Mouse (Mus musculus): Measurements from ENCODE around the gene Map3k4.
"Not testable (repeated sequence)": the region's sequence is repeated elsewhere in the genome, so short reads cannot be mapped to it uniquely, and the experiment has no call there.

Gene Map3k4

DNA sequence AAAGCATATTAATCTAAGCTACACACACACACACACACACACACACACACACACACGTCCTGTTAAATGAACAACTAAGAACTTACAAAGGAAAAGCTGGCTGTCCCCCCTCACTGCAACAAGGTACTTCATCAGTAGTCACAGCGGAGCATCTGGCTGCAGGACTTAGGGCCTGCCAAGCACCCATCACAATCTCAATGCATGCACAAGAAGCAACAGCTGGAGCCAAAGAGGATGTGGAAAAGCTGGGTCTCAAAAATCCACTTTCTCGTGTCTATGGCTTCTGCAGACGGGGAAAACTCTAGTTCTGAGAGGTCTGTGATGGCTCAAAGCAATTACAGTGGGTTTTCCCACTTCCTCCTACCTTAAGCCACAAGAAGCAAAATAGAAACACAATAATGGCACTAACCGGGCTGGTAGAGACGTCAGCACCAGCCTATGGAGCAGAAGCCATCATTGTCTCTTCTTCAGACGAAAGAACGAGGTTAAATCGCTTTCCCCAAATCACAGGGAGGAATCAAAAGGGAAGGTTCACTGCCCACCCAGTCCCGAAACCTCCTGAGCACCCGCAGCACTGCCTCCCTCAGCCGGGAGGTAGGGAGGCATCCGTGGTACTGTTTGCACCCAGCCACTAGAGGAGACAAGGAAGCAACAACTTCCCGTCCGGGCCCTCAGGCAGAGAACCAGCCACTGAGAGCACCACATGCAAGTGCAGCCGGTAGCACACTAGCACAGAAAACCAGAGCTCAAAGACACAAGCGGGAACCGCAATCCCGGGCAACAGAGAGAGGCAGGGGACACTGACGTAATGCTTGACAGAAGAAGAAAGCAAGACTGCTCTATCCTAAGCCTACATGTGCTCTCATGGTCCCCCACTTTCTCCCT lies 11.1 kb downstream of the Map3k4 start:
- DNase-seq (ENCODE audit: low read depth, low spot score): no peak

DNA sequence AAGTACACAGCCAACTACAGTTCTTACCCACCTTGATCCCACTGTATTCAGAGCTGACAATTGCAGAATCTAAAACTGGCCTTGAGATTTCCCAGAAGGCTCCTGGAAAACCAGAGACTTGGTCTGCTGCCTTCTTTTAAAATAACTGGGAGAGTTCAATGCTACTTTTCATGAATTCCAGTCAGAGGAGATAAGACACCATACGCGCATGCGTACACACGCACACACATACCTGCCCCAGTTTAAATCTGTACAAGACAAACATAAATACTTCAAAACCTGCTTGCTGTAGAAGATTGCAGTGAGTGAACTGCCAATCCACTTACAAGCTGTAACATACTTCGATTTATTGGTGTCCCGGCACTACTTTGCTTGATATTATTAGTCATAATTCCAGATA lies 13.9 kb downstream of the Map3k4 start:
- DNase-seq (ENCODE audit: low read depth, low spot score): no peak

DNA sequence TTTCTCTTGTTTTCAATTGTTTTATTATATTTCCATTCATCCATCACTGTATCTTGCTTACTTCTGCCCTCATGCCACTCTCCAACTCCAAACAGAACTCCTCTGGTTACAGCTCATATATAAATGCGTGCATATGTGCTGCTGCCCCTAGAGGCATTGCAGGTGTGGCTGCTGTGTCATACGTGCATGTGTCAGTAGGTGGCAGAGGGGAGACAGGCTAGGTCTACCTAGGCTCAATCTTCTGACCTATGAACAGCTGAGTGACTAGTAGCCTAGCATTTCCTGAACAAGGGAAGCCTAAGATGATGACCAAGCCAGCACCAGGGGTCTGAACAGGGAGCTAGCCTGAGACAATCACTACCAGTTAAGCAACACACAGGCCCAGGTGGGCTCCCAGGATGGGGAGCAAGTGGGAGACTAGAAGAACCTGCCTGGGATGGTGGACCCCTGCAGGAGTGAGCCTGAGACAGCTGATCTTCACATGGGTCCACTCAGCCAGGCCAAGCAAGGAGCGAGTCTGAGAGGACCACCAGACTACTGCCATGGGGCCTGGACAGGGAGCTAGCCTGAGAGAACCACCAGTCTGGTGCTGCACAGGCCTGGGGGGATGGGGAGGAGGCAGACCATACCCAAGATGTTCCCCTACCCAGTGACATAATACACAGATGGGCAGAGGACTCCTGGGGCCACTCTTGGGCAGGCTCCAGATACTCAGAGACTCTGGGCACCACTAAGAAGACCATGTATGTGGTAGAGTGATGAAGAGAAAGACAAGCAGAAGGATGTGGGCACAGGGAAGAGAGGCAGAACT lies 17.5 kb downstream of the Map3k4 start:
- no peak for DNase-seq (ENCODE audit: low read depth, low spot score)

DNA sequence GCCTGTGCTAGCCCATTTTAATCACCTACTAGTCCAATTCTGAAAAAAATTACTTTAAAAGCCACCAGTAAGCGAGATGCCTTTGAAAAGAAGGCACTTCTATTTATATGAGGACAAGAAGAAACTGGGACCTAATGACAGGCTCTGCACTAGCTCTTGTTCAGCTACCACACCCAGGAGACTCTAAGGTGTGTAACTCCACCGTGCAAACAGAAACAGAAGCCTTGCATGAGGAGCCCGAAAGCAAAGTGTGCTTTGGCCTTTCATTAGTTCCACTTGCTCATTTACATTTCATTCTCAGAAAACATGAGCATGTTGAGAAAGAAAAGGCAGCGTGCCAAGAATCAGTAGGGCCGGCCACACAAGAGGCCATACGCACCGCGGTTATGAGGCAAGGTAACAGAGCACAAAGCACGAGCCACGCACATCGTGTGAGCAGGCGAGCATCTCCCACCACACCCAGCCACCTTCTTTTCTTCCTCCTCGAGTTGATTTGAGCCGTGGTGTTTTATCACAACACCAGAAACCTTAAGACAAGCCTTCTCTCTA lies 18.4 kb downstream of the Map3k4 start:
- no peak for DNase-seq (ENCODE audit: low read depth, low spot score)

DNA sequence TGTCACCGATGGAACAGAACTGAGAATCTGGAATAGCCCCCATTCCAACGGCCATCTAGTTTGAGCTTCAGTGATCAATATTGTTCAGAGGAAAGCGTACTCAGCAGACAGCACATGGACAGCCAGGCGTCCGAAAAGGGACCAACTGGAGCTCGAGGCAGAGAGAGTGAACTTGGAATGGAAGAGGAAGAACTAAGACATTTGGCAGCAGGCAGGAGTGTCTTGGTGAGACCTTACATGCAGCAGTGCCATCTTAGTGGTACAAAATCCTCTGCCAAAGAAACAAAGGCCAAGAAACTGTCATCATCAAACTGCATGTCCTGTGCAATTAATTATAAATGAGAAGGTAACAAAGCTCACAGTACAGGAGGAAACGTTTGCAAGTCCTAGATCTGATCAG lies 19.2 kb downstream of the Map3k4 start:
- DNase-seq (ENCODE audit: low read depth, low spot score): no peak

DNA sequence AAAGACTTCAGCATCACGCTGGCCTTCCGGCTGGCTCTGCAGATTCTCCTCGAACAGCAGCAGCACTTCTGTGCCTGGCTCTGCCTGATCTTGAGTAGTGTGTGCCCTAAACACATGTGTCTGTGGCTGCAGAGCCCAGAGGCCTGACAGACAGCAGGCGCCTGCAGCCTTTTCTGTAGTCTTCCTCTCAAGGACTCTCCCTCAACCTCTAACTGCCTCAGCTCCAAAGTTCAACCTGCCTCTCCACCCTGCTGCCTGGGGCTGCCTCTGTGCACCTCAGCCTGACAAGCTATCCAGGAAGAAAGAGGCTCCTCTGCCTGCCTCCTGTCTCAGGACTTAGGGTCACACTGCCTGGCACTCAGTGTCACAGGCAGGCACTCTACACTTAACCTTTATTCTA lies 20.6 kb downstream of the Map3k4 start:
- no peak for DNase-seq (ENCODE audit: low read depth, low spot score)

DNA sequence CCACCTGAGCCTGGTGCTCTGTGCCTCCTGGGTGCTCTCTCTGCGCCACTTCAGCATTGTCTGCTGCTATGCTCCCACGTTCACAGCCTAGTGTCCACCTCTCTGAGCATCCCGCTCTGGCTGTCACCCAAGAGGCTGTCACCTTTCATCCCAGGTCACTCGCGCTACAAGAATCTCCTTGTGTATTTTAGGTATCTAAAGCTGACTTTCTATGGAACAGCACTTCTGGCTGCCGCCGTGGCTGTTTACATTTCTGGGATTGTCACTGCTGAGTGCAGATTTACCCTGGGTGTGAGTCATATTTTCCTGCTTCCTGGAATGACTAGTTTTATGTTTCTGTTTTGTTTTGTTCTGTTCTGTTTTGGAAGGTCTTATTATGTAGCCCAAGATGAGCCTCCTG lies 21.3 kb downstream of the Map3k4 start:
- no peak for DNase-seq (ENCODE audit: low read depth, low spot score)

DNA sequence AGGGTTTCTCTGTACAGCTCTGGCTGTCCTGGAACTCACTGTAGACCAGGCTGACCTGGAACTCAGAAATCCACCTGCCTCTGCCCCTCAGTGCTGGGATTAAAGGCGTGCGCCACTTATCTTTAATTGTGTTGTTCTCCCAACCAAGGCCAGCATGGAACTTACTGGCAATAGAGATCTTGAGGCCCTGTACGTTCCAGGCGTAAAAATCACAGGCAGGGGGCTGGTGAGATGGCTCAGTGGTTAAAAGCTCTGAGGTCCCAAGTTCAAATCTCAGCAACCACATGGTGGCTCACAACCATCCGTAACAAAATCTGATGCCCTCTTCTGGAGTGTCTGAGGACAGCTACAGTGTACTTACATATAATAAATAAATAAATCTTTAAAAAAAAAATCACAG lies 22.7 kb downstream of the Map3k4 start:
- not testable (repeated sequence) for DNase-seq (ENCODE audit: low read depth, low spot score)

DNA sequence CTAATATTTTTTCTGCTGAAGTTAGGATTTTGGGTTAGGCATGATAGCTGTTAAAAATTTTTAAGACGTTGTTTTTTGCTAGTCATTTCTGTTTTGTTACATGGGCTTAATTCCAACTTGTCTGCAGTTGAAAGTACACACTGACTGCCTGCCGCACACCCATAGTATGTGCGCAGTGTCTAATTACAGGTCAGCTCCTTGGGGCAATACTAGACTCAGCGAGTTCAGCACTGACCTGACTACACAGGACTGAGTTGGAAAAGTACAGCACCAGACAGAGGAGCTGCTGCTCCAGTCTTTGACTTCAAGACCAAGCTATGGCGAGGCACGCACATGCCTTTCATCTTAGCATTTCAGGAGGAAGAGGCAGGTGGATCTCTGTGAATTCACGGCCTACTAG lies 24.2 kb downstream of the Map3k4 start:
- no peak for DNase-seq (ENCODE audit: low read depth, low spot score)

DNA sequence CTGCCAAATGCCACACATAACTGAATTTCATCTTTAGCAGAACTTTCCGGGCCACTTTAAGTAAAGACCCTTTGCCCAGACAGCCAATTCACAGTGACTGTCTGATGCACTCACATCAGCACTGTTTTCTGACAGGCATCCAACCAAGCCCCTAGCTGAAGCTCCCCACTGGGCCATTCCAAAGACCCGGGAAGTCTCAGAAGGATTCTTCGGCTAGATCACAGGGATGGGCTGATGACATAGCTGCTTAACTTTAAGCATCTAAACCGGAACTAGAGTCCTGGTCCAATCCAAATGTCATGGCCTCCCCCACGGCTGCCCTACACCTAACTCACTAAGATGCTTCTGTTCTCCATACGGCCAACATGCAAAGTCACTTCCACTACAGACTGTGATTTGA lies 25.0 kb downstream of the Map3k4 start:
- DNase-seq (ENCODE audit: low read depth, low spot score): no peak

DNA sequence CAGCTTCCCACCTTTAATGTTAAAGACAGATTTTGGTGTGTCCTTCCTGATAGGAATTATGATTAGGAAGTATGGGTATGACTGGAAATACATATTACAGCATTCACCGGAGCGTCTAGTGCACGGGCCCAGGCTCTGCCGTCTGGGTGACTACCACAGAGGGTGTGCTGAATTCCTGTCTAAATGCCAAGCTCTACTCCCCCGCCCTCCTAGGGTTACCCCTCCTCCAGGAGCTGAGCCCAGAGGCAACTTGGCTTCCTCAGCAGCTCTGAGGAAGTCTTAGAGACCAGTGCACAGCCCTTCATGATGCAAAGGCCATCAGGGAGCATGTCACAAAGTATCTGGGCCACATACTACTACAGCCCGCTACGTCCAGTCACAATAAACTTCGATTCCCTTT lies 25.7 kb downstream of the Map3k4 start:
- DNase-seq (ENCODE audit: low read depth, low spot score): no peak

DNA sequence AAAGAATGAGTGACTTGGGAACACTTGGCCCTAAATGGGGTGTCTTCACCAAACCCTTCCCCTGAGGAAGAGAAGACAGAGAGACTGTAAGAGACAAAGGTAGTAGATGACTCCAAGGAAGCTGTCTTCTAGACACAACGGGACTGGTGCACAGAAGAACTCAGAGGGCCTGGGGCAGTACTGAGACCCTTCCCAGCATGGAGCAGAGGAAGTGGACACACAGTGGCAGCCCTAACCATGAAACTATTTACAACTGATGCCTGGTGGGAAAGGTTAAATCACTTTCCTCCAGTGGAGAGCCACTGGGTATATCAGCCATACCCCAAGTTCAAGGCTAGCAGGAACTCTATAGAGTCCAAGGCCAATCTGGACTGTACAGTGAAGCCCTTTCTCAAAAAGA lies 26.2 kb downstream of the Map3k4 start:
- no peak for DNase-seq (ENCODE audit: low read depth, low spot score)

DNA sequence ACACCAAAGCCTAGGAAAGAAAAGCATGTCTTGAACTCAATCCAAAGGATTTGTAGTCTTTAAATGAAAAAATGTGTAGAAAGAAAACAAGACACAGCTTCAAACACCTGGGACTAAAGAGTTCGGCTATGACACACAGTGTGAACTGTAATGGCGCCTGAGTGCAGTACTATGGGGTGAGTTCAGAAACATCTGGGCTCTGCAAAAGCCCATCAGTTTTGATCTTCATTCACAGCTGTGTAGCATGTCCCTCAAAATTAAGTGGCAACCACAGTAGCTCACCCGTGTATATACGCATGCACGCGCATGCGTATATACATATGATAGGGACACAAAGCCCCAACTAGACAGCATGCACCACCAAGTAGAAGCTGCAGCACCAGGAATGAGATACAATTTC lies 27.4 kb downstream of the Map3k4 start:
- no peak for DNase-seq (ENCODE audit: low read depth, low spot score)

DNA sequence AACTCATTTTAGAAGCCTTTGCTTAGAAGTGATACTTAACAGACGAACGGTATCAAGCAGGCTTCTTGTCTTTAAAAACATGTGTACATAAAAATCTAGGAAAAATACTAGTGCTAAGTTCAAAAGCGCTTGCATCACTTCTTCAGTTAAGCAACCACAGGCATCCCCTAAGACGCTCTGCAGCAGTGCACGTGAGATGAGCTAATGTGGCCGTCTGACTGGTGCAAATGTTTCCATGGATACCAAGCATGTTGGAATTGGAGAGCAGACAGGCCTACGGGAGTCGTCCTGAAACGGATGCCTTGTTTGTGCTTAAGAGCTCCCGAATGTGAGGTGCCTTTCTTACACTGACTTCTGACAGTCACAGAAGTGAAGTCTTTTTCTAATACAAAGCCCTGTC lies 27.9 kb downstream of the Map3k4 start:
- no peak for DNase-seq (ENCODE audit: low read depth, low spot score)

DNA sequence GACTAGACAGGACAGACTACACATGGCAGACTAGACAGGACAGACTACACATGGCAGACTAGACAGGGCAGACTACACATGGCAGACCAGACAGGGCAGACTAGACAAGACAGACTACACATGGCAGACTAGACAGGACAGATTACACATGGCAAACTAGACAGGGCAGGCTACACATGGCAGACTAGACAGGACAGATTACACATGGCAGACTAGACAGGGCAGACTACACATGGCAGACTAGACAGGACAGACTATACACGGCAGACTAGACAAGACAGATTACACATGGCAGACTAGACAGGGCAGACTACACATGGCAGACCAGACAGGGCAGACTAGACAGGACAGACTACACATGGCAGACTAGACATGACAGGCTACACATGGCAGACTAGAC lies 28.8 kb downstream of the Map3k4 start:
- not testable (repeated sequence) for DNase-seq (ENCODE audit: low read depth, low spot score)

DNA sequence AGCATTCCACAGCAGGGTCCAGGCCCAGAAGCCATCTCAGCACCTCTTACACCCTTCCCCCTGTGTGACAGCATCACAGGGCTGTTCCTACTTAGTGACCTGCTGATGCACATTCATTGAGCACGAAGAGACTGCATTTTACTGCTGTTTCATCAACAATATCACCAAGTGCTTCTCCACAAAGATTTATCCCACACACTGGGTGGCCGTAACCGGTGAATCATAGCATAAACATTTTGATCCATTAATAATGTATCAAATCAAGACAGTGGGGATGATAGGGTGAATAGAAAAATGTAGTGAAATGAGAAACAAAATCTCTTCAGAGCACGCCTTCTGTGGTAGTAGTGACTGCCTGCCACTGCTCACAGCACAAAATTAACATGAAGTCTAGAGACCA lies 29.7 kb downstream of the Map3k4 start:
- no peak for DNase-seq (ENCODE audit: low read depth, low spot score)

DNA sequence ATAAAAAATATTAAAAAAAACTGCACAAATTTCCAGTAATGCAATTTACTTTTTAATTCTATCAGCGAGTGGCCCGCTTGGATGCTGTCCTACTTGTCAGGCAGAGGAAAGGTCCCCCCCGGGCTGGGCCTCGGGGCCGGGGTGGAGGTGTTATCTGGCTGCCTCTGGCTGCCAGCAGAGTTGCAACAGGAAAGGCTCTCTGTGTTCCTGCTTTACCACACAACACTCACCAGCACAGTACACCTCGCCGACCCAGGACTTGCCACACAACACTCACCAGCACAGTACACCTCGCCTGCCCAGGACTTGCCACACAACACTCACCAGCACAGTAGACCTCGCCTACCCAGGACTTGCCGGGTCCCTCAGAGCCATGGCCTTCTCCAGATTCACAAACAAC lies 38.8 kb downstream of the Map3k4 start:
- DNase-seq (ENCODE audit: low read depth, low spot score): no peak

DNA sequence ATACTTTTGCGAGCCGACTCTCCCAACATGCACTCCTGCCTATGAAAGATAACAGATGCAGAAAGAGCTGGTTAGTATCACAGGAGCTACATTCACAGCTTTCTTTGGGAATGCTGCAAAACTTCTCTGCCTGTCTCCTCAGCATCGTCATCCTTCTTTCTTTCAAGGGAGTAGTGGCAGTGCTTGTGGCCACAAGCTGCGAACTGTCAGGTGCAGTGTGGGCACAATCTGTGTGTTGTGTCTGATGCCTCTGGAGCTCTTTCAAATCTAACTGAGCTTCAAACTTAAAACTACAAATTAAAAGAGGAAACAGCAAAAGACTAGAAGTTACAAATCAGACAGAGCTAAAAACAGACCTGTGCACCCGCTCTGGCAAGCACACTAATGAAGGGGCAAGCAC lies 40.5 kb downstream of the Map3k4 start:
- no peak for DNase-seq (ENCODE audit: low read depth, low spot score)

DNA sequence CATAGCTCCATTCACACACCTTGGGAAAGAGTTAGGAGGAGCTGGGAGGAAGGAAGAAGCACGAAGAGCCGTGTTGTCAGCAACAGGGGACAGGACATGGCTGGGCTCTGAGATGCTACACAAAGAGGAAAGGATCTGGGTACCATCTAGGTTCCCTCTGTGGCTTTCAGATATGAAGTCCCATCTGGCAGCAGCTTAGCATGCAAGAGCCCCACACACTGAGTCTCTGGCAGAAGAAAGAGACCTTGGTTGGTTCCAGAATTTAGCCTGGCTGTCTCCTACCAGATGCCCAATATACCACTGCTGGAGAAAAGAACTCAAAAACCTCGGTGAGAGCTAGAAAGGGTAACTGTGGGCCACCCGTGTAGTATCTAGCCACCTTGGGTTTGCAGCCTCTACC lies 41.3 kb downstream of the Map3k4 start:
- DNase-seq (ENCODE audit: low read depth, low spot score): no peak

DNA sequence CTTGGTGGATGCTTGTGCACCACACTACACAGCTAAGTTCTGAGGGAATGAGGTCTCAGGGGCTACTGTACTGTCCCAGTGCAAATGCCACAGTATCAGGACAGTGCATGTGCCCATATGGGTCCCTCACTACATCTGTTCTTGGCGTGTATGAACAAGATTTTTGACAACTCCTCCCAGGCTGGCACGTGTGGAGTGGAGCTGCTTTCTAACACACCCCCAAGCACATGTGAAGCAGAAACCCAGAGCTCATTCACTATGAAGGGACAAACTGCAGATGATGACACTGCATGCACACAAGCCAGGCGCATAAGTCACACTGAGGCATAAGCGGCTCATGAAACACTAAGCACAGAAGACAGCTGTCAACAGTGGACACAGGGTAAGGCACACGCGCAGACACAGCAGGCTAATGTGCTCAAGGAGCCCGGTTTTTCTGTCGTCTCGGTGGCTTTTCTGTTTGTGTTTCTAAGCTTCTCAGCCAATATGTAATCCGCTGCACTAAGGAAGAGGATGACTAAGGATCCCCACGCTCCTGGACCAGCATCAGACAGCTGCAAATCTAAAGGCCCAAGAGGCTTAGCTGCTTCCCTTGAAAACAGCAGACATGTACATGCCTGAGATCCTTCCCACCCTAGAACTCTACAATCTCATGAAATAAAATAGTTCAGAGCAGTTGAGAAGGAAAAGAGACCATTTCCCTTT lies 41.9 kb downstream of the Map3k4 start:
- DNase-seq (ENCODE audit: low read depth, low spot score): no peak

DNA sequence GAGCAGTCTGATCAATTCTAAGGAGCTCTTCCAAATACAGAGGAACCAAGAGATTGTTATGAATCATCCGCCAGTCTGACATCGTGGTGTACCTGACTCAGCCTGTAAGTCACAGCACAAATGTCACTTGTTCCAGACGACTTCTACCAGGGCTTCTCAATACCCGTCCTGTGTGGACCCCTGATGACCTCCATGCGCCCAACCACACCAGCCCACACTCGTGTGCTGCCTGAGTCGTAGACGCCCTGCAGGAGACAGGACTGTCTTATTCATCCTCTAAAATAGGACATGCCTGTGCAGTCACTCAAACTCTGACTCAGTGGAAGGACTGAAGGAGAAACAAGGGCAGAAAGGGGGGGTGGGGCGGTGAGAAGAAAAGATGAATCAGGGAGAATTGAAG lies 42.8 kb downstream of the Map3k4 start:
- no peak for DNase-seq (ENCODE audit: low read depth, low spot score)

DNA sequence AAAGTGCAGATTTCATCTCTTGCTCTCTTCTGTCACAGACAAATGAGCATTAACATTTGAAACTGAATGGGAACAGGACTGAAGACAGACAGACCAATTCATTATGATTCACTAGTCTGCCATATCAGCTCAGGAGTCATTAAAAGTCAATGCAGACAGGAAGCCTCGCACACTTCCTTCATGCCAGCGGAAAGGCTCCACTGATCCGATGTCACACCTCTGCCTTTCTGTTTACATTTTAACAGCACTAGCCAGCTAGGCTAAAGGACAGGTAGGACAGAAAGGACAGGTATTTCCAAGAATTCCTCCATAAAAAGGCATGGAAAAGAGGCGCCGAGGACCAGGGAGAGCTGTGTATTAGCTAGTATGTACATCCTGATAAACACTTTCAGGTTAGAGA lies 45.6 kb downstream of the Map3k4 start:
- DNase-seq (ENCODE audit: low read depth, low spot score): no peak
